Mouse (Mus musculus): ENCODE measurements around the gene Arhgap23.

DNA sequence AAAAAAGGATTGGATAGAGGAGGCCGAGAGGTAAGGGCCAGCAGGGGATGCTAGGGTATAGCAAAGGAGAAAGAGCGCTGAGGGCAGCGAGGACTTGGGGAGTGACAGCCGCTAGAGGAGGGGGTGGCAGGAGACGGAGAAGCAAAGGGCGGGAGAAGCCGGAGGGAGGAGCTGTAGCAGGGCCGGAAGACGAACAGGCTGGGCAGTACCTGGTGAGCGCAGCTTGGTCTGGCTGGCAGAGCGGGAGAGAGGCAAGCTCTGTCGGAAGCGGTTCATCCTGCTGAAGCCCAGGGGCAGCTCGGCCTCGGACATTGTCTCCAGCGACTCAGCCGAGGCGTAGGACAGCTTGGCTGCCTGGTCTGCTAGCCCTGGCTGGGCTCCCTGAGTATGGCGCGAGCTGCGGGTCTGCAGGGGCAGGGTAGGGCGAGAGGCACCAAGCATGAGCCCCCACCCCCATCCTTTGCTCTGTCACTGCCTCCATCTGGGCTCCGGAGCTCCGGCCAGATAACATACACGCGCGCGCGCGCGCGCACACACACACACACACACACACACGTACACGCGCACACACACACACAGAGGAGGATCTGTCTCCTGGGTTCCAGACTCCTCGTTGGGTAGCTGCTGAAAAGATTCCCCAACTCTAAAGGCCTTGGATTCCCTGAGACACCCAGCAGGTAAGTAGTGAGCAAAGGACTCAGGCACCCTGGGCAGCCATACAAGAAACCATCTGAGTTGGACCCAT is 121.7 kb downstream of the Arhgap23 start:
- no peak for TF ChIP-seq EP300 (optimal IDR thresholded peaks at IDR 0.05)
- peak; percentile 49 for TF ChIP-seq CTCF (IDR thresholded peaks at IDR 0.05; ENCODE audit: low read depth)

All from stomach, postnatal 0 days (tissue).